Mouse (Mus musculus) intestine, embryonic 16.5 days (tissue): ENCODE measurements around the gene Emc8. TPM values are rescaled to one million over a fixed set of nuclear protein-coding genes. Genes with fewer than 3 reads are reported as not detected.
A peak's percentile ranks its signal among the peaks of the same experiment; 100 is the strongest.

Source experiments
- ATAC-seq: fragments of 200-750 bp; cut with Nextera tagmentation; 2 replicates; pipeline ENCODE4 v1.8.0; 2017; ENCODE audit warnings: moderate TSS enrichment, moderate library complexity
- H3K27ac ChIP-seq: fragments of 300-500 bp; sonication (generic); 2 replicates; pipeline ENCODE4 v1.5.1; 2014; ENCODE audit warnings: mild to moderate bottlenecking, low read length
- H3K27me3 ChIP-seq: fragments of 300-500 bp; sonication (generic); replicated peaks from 2 replicates; pipeline ENCODE4 v1.6.1; 2014; ENCODE audit warnings: low read length, control low read depth, mixed read lengths; ENCODE audit not compliant: control insufficient read depth, insufficient read depth
- H3K36me3 ChIP-seq: fragments of 300-500 bp; sonication (generic); 2 replicates; pipeline ENCODE4 v1.6.1; 2014; ENCODE audit warnings: low read length, control low read depth; ENCODE audit not compliant: control insufficient read depth, insufficient read depth
- H3K4me1 ChIP-seq: fragments of 300-500 bp; sonication (generic); 2 replicates; pipeline ENCODE4 v1.6.1; 2014; ENCODE audit warnings: low read length, control low read depth, mixed read lengths; ENCODE audit not compliant: control insufficient read depth, insufficient read depth
- H3K4me2 ChIP-seq: fragments of 300-500 bp; sonication (generic); 2 replicates; pipeline ENCODE4 v1.6.1; 2014; ENCODE audit warnings: low read depth, low read length, control low read depth
- H3K4me3 ChIP-seq: fragments of 300-500 bp; sonication (generic); 2 replicates; pipeline ENCODE4 v1.5.1; 2014; ENCODE audit warnings: mild to moderate bottlenecking, low read length
- H3K9ac ChIP-seq: fragments of 300-500 bp; sonication (generic); 2 replicates; pipeline ENCODE4 v1.6.1; 2014; ENCODE audit warnings: low read depth, low read length
- H3K9me3 ChIP-seq: fragments of 300-500 bp; sonication (generic); 2 replicates; pipeline ENCODE4 v1.6.1; 2016; ENCODE audit warnings: low read length, control low read depth; ENCODE audit not compliant: control insufficient read depth
- WGBS: fragments of 180-500 bp; shearing (Covaris S2); extraction: QIAGEN DNeasy Blood & Tissue Kit; methylation state at CpG from one replicate; pipeline ENCODE4 v1.1.7; 2014; 5-methylcytosine and 5-hydroxymethylcytosine counted together
- polyA plus RNA-seq: library from polyadenylated mRNA; unstranded; fragments of >200 nt; fragmentation: Nextera tagmentation; extraction: Ambion mirVana; gene quantifications from 2 replicates; pipeline ENCODE4 v1.2.1, GENCODE M21; 2015

Gene Emc8
- polyA plus RNA-seq: 214 and 235 TPM in 2 replicates

DNA sequence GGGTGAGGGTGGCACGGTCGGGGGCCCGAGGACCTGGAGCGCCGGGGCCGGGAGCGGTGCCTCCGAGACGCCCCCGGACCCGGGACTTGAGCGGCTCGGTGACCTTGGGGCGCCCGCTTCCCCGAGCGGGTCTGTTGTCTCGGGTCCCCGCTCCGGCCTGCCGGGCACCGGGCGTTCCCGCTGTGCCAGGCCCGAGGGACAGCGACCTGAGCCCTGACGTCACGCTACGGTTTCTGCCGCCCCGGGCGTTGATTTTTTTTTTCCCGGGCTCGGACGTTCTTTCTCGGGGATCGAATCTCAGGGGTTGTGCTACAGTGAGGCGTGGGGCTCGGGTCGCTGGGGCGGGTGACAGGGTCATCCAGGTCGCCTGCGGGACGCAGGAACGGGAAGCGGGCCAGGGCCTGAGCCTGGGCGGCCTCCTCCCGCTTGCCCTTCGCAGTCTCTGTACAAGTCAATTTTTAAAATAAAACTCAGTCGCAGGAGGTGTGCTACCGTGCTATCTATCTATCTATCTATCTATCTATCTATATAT lies at the start of gene Emc8:
TSS of gene Emc8 (minus strand) at position 200 of the 532 bp plus-strand sequence.
- H3K36me3 ChIP-seq: peaks cover 26% of the 10 kb centered on the region
- H3K27me3 ChIP-seq: no peaks in the 10 kb centered on the region
- H3K4me1 ChIP-seq: peaks cover 31% of the 10 kb centered on the region
- H3K4me3 ChIP-seq: peak within 1 kb of the TSS; percentile 82
- H3K9me3 ChIP-seq: no peaks in the 10 kb centered on the region
- peak within 1 kb of the TSS; percentile 80 for H3K4me2 ChIP-seq
- peak; percentile 59 for ATAC-seq
- 1% methylated on average over 50 of the region's 51 CpGs for WGBS
- peak within 1 kb of the TSS; percentile 90 for H3K9ac ChIP-seq
- peak within 1 kb of the TSS; percentile 87 for H3K27ac ChIP-seq

GRCm38 (mm10) chr8:120715996-120716680 lies 47.8 kb upstream of the Emc8 start:
- Histone ChIP-seq H3K4me3 (no peak overlapping the region), H3K4me1 (peaks cover 14% of the 10 kb centered on the region; the same call in 1 of the 2 replicates), H3K9me3 (no peaks in the 10 kb centered on the region), H3K9ac (no peak overlapping the region), H3K27ac (no peak overlapping the region), H3K4me2 (no peak overlapping the region), H3K27me3 (no peaks in the 10 kb centered on the region), H3K36me3 (no peaks in the 10 kb centered on the region)
- 75% methylated on average over 15 of the region's 15 CpGs for WGBS
- 0 out of 2 replicates have a peak, but pooled peaks have one; percentile 28 for ATAC-seq

DNA sequence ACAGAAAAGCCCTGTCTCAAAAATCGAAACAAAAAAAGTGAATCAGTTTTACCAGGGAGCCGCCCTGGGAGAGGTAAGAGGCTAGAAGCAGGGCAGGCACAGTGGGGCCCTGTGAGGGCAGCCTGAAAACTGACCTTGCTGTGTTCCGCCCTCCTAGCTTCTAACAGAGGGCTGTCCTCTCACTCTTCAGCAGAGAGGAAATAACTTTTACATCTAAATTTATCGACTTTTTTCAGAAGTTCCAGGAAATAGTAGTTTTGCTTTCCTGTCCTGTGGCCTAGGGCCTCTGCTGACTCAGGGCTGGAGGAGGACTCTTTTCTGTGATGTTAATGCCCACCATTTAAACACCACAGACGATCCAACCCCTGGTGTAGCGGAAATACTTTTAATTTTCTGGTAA lies 46.8 kb upstream of the Emc8 start:
- ATAC-seq: no peak
- Histone ChIP-seq H3K4me3 (no peak overlapping the region), H3K27ac (peak overlapping the region; percentile 18; the same call in 1 of the 2 replicates), H3K9ac (no peak overlapping the region), H3K27me3 (no peaks in the 10 kb centered on the region), H3K4me1 (peaks cover 14% of the 10 kb centered on the region; the same call in 1 of the 2 replicates), H3K4me2 (no peak overlapping the region), H3K36me3 (no peaks in the 10 kb centered on the region), H3K9me3 (no peaks in the 10 kb centered on the region)
- 77% methylated on average over 6 of the region's 6 CpGs for WGBS

DNA sequence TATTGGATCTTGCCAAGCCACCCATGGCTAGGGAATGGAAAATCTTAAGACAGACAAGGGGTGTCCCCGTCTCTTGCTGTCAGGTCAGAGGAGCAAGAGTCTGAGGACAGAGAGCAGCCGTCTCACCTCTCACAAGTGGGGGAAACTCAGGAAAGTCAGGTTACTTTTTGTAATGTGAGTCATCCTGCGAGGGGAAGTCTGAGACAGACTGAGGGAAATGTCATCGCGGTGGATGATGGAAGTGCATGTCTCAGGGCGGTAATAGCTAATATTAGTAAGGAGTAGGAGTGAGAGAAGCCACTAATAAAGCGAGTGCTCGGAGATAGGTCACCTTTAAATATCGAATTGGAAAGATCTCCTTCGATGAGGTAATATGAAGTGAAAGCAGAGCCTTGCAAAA lies 40.8 kb upstream of the Emc8 start:
- 77% methylated on average over 10 of the region's 10 CpGs for WGBS
- no peaks in the 10 kb centered on the region for H3K36me3 ChIP-seq
- H3K9me3 ChIP-seq: no peaks in the 10 kb centered on the region
- no peak overlapping the region for H3K4me3 ChIP-seq
- no peak overlapping the region for H3K4me2 ChIP-seq
- no peak overlapping the region for H3K27ac ChIP-seq
- no peak overlapping the region for H3K9ac ChIP-seq
- no peaks in the 10 kb centered on the region for H3K4me1 ChIP-seq
- ATAC-seq: no peak
- H3K27me3 ChIP-seq: no peaks in the 10 kb centered on the region

DNA sequence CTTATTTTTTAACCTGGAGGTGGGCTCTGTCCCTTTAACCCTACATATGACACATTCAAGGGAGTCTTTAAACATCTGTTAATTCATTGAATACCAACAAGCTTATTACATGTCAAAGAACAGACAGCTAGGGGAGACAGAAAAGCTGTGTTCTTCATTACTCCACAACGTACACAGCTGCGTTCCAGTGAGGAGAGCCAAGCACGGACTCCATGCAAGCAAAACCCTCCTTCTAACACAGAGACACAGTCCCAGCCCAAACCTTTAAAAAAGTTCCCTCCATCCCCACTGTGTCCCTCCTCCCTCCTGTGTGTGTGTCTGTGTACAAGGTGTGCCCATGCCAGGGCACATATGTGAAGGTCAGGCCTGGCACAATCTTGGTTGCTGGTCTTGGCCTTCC lies 37.8 kb upstream of the Emc8 start:
- ATAC-seq: no peak
- Histone ChIP-seq H3K4me3 (no peak overlapping the region), H3K36me3 (no peaks in the 10 kb centered on the region), H3K27ac (no peak overlapping the region), H3K9ac (no peak overlapping the region), H3K27me3 (no peaks in the 10 kb centered on the region), H3K9me3 (no peaks in the 10 kb centered on the region), H3K4me1 (peaks cover 9% of the 10 kb centered on the region; the same call in 1 of the 2 replicates), H3K4me2 (no peak overlapping the region)
- 72% methylated on average over 3 of the region's 3 CpGs for WGBS

GRCm38 (mm10) chr8:120705163-120705562 lies 36.8 kb upstream of the Emc8 start:
- H3K4me3 ChIP-seq: no peak overlapping the region
- H3K9ac ChIP-seq: no peak overlapping the region
- no peaks in the 10 kb centered on the region for H3K9me3 ChIP-seq
- no peak overlapping the region for H3K4me2 ChIP-seq
- no peaks in the 10 kb centered on the region for H3K27me3 ChIP-seq
- WGBS: 88% methylated on average over 15 of the region's 15 CpGs
- H3K36me3 ChIP-seq: no peaks in the 10 kb centered on the region
- no peak for ATAC-seq
- peaks cover 9% of the 10 kb centered on the region; the same call in 1 of the 2 replicates for H3K4me1 ChIP-seq
- H3K27ac ChIP-seq: no peak overlapping the region

DNA sequence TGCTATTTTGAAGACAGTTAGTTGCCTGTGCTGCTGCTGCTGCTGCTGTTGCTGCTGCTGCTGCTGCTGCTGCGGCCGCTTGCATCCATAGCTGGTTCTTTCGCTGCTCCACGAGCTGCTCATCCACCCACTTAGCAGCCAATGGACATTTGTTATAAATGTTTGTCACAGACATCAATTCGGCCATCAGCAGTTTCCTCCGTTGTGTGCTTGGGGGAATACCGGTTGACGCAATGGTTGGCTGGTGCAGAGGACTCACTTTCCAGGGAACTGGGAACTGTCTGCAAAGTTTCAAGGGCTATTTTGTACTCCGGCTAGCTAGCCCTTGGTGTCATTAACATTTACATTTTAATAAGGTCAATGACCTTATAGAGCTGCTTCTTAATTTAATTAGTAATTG lies 35.8 kb upstream of the Emc8 start:
- Histone ChIP-seq H3K4me3 (no peak overlapping the region), H3K4me2 (no peak overlapping the region), H3K27ac (no peak overlapping the region), H3K9ac (no peak overlapping the region), H3K4me1 (peaks cover 9% of the 10 kb centered on the region; the same call in 1 of the 2 replicates), H3K36me3 (no peaks in the 10 kb centered on the region), H3K9me3 (no peaks in the 10 kb centered on the region), H3K27me3 (no peaks in the 10 kb centered on the region)
- 44% methylated on average over 9 of the region's 9 CpGs for WGBS
- no peak for ATAC-seq

DNA sequence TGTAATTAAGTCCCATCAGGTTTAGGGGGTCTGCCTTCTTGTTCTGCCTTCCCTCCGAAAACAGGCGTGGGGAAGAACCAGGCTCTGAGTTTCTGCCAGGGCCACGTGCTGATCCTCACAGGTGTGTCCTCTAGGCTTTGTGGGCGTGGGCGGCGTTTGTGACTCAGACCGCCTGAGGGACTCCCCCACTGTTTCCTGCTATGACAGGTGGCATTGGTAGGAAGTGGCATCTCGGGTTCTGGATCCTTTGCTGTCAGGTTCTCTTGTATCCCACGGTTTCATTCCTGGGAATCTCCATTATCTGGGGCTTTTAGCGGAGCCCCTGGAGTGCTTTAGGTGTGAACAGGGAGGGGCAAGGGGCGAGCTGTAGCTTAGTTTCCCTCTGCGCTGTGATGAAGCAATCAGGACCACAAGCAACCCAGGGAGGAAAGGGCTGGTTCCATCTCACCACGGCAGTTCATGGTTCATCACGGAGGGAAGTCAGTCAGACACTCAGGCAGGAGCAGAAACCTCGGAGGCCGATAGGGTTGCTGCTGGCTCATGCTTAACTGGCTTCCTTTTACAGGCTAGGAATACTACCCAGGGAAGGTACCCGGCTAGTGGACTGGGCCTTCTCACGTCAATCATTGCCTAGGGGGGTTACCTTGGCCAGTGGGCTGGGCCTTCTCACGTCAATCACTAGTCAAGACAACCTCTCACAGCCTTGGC lies 33.5 kb upstream of the Emc8 start:
- Histone ChIP-seq H3K4me3 (no peak overlapping the region), H3K36me3 (no peaks in the 10 kb centered on the region), H3K27ac (no peak overlapping the region), H3K9me3 (no peaks in the 10 kb centered on the region), H3K27me3 (no peaks in the 10 kb centered on the region), H3K4me1 (peaks cover 23% of the 10 kb centered on the region), H3K4me2 (no peak overlapping the region), H3K9ac (no peak overlapping the region)
- ATAC-seq: peak; percentile 77
- 57% methylated on average over 19 of the region's 19 CpGs for WGBS

DNA sequence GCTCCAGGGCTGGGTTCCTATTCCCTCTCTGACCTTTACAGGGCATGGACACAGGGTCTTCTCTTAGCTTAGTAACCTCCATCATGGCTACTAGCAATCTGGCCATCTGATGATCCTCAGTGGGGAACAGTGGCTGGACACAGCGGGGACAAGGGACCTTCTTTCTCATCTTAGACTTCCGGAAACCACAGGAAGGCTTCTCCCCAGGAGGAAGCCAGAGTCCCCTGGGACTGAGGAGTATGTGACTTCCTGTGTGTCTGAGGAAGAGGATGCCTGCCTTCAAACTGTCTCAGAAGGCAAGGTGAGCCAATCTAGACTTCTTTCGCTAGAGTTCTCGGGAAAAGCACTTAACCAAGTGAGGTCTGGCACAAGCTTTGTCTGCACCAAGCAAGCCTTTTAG lies 31.7 kb upstream of the Emc8 start:
- WGBS: 86% methylated on average over 4 of the region's 4 CpGs

More for the DNA sequence above, 31.7 kb upstream of the Emc8 start:
- Histone ChIP-seq H3K27ac (no peak overlapping the region), H3K4me2 (no peak overlapping the region), H3K4me3 (no peak overlapping the region), H3K36me3 (no peaks in the 10 kb centered on the region), H3K27me3 (no peaks in the 10 kb centered on the region), H3K9ac (no peak overlapping the region), H3K9me3 (no peaks in the 10 kb centered on the region), H3K4me1 (peaks cover 35% of the 10 kb centered on the region)
- ATAC-seq: no peak
